Mouse (Mus musculus): ENCODE data around the gene Sec14l5. TPM values are rescaled to one million over a fixed set of nuclear protein-coding genes. Genes with fewer than 3 reads are reported as not detected.

Gene Sec14l5
- polyA plus RNA-seq, 1 experiment from 2014 or later, result not detected

DNA sequence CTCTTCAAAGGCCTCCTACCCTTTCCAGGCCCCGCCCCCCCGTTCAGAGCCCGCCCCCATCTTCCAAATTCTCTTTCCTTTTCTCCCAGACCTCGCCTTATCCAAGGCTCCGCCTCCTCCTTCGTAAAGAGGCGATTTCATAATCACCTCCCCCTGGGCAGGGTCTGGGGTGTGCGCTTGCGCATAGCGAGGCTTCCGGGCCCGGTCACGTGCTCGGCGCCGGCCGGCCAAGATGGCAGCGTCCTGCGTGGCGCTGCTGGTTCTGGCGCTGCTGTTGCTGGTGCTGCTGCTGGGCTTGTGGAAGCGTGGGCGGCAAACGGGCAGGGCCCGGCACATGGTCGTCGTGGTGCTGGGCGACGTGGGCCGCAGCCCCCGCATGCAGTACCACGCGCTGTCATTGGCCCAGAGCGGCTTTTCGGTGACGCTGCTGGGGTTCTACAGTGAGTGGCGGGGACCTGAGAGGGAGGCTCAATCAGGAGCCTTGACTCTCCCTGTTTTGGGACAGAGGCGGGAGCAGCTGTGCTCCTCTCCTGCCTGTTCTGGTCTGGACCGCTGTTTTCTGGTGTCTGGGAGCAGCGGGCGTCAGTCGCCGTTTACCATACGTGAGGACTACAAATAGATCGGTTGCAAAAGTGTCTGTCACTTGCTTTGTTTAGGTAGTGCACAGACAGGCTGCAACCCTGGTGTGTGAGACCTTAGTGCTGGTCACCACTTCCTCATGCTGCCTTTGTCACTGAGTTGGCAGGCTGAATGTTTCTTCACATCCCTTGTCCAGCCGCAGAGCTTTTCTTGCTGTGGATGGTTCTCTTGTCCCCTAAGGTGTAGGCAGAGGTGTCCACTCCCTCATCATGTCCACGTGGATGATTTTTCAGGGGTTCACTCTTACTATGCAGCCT, 86.8 kb downstream of the Sec14l5 start, which contains the start of gene Alg1:
Alg1 (plus strand) TSS at position 204 of the 896 bp plus-strand sequence.
- CTCF ChIA-PET, result interaction anchor here (0.8 to 2.6 kb wide), 4 partner anchors 10 to 31 kb away, joined by 3 to 10 read pairs (median 4); no protein-coding TSS in a partner anchor
- peak; percentile 69 for DNase-seq (ENCODE audit: low read depth, low spot score)
- no peak for TF ChIP-seq CTCF (IDR thresholded peaks at IDR 0.05)
- H3K27me3 ChIP-seq, result peaks cover 10% of the 10 kb centered on the region
- in situ Hi-C loops (cut with MboI; ENCODE audit: low pct_unique_long_range_greater_than_20kb), result no loop called here
- ATAC-seq, result peak; percentile 87
- POLR2A ChIA-PET, result interaction anchor here (1.0 kb wide), 1 partner anchor 10 kb away, joined by 3 read pairs; no protein-coding TSS in a partner anchor

Other genes starting within 250 kb of the Sec14l5 start
- 57.9 TPM for gene Nudt16l1, start 208.3 kb upstream of the Sec14l5 start, polyA plus RNA-seq (2021)
- gene Anks3, start 182.9 kb upstream of the Sec14l5 start, polyA plus RNA-seq (2021), result 58.2 TPM
- 0.09 TPM for gene Sept12, start 149.3 kb upstream of the Sec14l5 start, polyA plus RNA-seq (2021)
- not detected for gene Smim22, start 139.8 kb upstream of the Sec14l5 start, polyA plus RNA-seq (2021)
- 50.2 TPM for gene Rogdi, start 133.6 kb upstream of the Sec14l5 start, polyA plus RNA-seq (2021)
- 102 TPM for gene Glyr1, start 97.2 kb upstream of the Sec14l5 start, polyA plus RNA-seq (2021)
- 27.7 TPM for gene Ubn1, start 97.1 kb upstream of the Sec14l5 start, polyA plus RNA-seq (2021)
- 0.03 TPM for gene Ppl, start 14.7 kb upstream of the Sec14l5 start, polyA plus RNA-seq (2021)
- 20.2 TPM for gene Nagpa, start 56.9 kb downstream of the Sec14l5 start, polyA plus RNA-seq (2021)
- gene AU021092, start 75.2 kb downstream of the Sec14l5 start, polyA plus RNA-seq (2021), result 0.21 TPM
- gene Alg1, start 86.5 kb downstream of the Sec14l5 start, polyA plus RNA-seq (2021), result 37.4 TPM
- 45.3 TPM for gene Eef2kmt, start 108.9 kb downstream of the Sec14l5 start, polyA plus RNA-seq (2021)